Mouse (Mus musculus) stomach, embryonic 15.5 days (tissue): Measurements from ENCODE around the gene Krt24. TPM values are rescaled to one million over a fixed set of nuclear protein-coding genes. Genes with fewer than 3 reads are reported as not detected.

Experiments
- polyA plus RNA-seq: library from polyadenylated mRNA; unstranded; fragments of >200 nt; fragmentation: Nextera tagmentation; extraction: Ambion mirVana; gene quantifications from 2 replicates; pipeline ENCODE4 v1.2.1, GENCODE M21; 2015

Krt24 gene
- polyA plus RNA-seq, 1 experiment from 2014 or later, result not detected

Other genes with a start within 250 kb of the Krt24 start
- 513 and 558 TPM in 2 replicates for gene Igfbp4, start 244.0 kb downstream of the Krt24 start, polyA plus RNA-seq
- gene Tns4, start 196.0 kb downstream of the Krt24 start, polyA plus RNA-seq, result 1.4 and 1.5 TPM in 2 replicates
- gene Ccr7, start 130.2 kb downstream of the Krt24 start, polyA plus RNA-seq, result 0.21 and 0.27 TPM in 2 replicates
- gene Smarce1, start 54.2 kb downstream of the Krt24 start, polyA plus RNA-seq, result 202 and 210 TPM in 2 replicates
- 0.17 and 0.31 TPM in 2 replicates for gene Krt222, start 41.2 kb downstream of the Krt24 start, polyA plus RNA-seq
- 0.06 TPM in 1 of 2 replicates, not detected in the other for gene Krt25, start 37.7 kb upstream of the Krt24 start, polyA plus RNA-seq
- 0.06 TPM in 1 of 2 replicates, not detected in the other for gene Krt26, start 52.7 kb upstream of the Krt24 start, polyA plus RNA-seq
- not detected in 2 replicates for gene Krt27, start 65.8 kb upstream of the Krt24 start, polyA plus RNA-seq
- gene Krt28, start 89.6 kb upstream of the Krt24 start, polyA plus RNA-seq, result 0.08 TPM in 2 replicates
- 22.2 and 24.5 TPM in 2 replicates for gene Krt10, start 104.1 kb upstream of the Krt24 start, polyA plus RNA-seq
- gene Krt12, start 137.0 kb upstream of the Krt24 start, polyA plus RNA-seq, result 0.09 TPM in 1 of 2 replicates, not detected in the other
- 17.1 and 19.7 TPM in 2 replicates for gene Krt20, start 152.9 kb upstream of the Krt24 start, polyA plus RNA-seq
- 33.1 and 41.9 TPM in 2 replicates for gene Krt23, start 207.9 kb upstream of the Krt24 start, polyA plus RNA-seq
- gene Krt39, start 236.1 kb upstream of the Krt24 start, polyA plus RNA-seq, result not detected in 2 replicates